Mouse (Mus musculus) WW6 (cell line): ENCODE measurements around the gene Rfxank.

Experiments used
- DNase-seq: peaks from one replicate; pipeline ENCODE4 v3.0.0-alpha.2; 2013; ENCODE audit warnings: low read depth, low spot score

Rfxank gene

DNA sequence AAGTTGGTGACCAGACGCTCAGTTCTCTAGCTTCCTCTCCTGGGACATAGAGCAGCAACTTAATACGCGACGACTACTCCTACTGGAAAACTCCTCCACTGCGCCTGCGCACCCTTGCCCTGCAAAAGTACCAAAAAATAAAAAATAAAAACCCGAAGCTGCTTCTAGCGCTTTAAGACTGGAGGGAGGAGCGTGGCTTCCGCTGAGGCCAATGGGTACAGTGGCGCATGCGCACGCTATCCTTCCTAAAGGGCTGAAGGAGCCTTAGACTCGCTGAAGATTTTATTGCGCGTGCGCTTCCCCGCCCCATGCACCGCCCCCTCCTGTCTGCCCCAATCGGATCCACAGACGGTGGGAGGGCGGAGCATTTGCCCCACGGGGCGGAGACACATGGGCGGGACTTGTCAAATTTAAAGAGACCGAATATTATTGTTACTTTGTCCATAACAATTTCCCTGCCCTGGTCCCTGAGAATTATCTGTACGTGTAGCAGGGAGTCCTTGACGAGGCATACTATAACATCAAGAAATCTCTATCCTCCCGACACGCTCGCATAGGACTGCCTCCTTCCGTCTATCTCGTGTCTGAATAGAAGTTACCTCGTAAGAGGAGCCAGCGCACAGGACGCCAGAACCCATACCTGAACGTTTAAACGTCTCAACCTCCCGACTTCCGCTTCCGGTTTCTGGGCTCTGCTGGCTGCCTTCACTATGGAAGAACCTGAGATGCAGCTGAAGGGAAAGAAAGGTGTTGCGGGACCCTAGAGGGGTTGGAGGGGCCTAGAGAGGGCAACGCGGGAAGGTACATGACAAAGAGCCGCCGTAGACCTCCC is at the start of gene Rfxank, which contains the start of the genes Borcs8 and Mef2b:
Gene Rfxank (minus strand): TSS at position 129 of the 832 bp plus-strand sequence.
Gene Borcs8 (plus strand): TSS at position 474 of the 832 bp plus-strand sequence.
Gene Mef2b (plus strand): TSS at position 686 of the 832 bp plus-strand sequence.
- peak; percentile 97 for DNase-seq

GRCm38 (mm10) chr8:70188707-70189106 is 49.8 kb upstream of the Rfxank start:
- DNase-seq: no peak

- DNase-seq: no peak
These were observed 44.2 kb upstream of the Rfxank start for GRCm38 (mm10) chr8:70183194-70183593.

DNA sequence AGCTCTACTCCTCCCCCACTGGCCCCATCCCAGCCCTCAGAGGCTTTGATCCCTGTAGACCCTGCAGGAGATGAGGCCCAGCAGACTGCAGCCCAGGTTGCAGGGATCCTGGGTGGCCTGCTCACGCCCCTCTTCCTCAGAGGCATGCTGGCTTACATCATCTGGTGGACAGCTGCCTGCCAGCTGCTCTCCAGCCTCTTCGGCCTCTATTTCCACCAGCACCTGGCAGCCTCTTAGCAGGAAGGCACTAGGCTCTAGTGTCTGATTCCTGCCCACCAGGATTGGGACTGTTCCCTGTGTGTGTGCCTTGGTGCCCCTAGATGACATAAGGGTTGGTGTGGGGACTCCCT is 42.9 kb upstream of the Rfxank start:
- no peak for DNase-seq

GRCm38 (mm10) chr8:70181212-70181902 is 42.4 kb upstream of the Rfxank start:
- DNase-seq: no peak

DNA sequence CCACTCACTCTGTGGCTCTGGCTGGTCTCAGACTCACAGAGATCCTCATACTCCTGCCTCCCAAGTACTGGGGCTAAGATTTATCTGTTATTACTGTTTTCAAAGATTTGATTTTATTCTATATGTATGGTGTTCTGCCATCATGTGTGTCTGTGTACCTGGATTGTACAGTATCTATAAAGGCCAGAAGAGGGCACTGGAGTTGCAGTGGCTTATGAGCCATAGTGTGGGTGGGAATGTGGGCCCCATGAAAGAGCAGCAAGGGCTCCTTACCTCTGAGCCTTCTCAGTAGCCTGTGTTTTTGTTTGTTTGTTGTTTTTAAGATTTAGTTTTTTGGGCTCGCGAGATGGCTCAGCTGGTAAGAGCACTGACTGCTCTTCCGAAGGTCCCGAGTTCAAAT is 40.1 kb upstream of the Rfxank start:
- DNase-seq: no peak

DNA sequence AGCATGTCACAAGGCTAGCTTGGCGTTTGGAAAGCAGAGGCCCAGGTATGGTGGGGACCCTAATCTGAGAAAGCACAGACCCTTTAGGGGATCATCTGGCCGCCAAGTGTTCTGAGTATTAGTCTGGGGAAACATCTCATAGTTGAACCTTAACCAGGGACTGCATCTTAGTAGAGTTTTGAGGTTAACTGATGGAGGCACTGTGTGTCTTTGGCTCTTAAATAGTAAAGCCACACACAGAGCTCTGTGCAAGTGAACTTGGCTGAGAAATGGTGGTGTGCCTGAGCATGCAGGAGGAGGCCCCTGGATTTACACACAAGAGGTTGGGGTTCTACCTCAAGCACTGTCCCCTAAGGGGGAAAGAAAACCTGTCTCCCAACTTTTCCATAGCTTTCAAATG is 39.3 kb upstream of the Rfxank start:
- no peak for DNase-seq

- DNase-seq: no peak
These were observed 35.1 kb upstream of the Rfxank start for GRCm38 (mm10) chr8:70174079-70174478.

- no peak for DNase-seq
These were observed 34.4 kb upstream of the Rfxank start for GRCm38 (mm10) chr8:70173320-70173719.

DNA sequence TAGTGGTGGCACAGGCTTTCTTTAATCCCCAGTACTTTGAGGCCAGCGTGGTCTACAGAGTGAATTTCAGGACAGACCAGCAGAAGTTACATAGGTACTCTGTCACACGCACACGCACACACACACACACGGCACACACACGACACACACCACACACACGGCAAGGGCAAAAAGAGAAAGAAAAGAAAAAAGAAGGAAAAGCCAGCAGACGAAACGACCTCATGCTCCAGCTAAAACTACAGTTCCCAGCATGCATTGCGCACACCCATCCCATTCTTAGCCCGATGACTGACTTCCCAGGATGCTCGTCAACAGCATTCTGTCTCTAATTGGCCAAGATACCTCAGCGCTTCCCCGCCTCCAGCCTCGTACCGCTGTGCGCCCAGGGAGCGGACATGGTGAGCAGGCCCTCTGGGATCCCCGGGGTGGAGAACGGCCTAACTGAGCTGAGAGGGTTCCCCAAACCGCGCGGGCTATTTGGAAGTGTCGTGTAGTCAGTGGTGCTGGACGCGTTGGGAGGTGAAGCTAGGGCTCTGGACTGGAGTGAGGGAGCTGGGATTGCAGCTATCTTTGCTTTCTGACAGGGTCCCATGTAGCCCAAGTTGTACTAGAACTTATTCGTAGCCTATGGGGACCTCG is 33.2 kb upstream of the Rfxank start, which contains the start of gene Tmem161a:
Gene Tmem161a (plus strand): TSS at position 314 of the 639 bp plus-strand sequence.
- DNase-seq: peak; percentile 90

- DNase-seq: no peak
These were observed 32.3 kb upstream of the Rfxank start for GRCm38 (mm10) chr8:70171240-70171639.

- no peak for DNase-seq
These were observed 31.8 kb upstream of the Rfxank start for GRCm38 (mm10) chr8:70170748-70171147.

DNA sequence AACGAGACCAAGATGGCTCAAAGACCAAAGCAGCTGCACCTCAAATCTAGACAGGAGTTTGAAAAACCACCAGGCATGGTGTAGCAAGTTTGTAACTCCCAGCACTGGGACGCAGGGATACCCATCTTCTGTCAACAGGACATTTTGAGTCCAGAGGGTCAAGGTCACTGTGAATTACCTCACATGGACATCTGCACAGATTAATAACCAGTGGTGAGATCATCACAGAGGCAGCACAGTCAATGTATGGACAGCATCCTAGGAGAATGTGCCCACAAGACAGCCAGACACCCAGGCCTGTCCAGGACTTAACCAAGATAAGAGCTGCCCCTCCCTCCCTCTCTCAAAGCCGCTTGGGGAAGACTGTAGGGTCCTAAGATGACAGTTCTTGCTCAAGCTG is 31.2 kb upstream of the Rfxank start:
- no peak for DNase-seq

GRCm38 (mm10) chr8:70166504-70167110 is 27.7 kb upstream of the Rfxank start:
- DNase-seq: peak; percentile 70

- no peak for DNase-seq
These were observed 24.4 kb upstream of the Rfxank start for GRCm38 (mm10) chr8:70163316-70163715.

DNA sequence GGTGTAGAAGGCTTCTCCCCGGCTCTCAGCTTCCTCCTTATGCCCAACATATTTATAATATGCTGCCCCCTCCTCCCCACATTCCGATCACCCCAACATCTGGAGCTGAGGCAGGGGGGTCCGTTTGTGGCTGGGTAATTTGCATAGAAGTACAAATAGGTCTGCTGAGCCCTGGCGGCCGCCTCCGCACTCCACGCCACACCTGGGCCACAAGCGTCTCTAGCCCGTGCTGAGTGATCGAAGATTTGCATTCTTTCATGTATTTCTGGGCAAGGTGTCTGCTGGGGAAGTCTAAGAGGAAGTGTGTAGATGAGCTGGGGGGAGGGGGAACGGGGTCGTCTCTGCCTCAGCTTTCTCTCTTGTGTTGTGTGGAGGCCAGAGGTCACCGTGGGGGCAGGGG is 21.1 kb upstream of the Rfxank start:
- DNase-seq: no peak

- no peak for DNase-seq
These were observed 20.3 kb upstream of the Rfxank start for GRCm38 (mm10) chr8:70159211-70159610.

DNA sequence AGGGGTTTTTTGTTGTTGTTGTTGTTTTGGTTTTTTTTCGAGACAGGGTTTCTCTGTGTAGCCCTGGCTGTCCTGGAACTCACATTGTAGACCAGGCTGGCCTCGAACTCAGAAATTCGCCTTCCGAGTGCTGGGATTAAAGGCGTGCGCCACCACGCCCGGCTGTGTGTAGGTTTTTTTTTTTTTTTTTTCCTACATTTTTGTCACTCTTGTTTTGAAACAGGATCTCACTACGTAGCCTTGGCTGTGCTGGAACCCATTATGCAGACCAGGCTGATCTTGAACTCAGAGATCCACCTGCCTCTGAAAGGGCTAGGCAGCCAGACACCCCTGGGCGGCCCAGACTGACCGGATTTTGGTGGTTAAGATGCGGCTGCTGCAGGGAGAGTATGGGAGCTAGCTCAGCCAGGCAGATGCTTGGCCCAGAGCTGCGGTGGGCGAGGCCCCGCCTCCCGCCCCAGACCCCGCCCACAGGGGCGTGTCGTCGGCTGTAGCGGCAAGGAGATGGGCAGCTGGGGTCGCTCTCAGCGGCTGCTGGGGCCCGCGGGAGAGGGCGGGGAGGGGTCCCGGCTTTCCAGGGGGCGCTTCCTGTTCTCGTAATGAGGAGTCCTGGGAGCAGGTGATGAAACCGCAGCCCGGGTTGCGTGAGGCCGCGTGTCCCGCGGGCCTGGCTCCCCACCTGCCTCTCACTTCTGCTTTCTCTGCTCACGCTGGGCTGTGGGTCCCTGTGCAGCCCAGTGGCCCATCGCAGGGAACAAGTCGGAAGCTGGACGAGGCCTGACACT is 19.3 kb upstream of the Rfxank start:
- DNase-seq: peak; percentile 79

GRCm38 (mm10) chr8:70157240-70157800 is 18.4 kb upstream of the Rfxank start:
- no peak for DNase-seq

DNA sequence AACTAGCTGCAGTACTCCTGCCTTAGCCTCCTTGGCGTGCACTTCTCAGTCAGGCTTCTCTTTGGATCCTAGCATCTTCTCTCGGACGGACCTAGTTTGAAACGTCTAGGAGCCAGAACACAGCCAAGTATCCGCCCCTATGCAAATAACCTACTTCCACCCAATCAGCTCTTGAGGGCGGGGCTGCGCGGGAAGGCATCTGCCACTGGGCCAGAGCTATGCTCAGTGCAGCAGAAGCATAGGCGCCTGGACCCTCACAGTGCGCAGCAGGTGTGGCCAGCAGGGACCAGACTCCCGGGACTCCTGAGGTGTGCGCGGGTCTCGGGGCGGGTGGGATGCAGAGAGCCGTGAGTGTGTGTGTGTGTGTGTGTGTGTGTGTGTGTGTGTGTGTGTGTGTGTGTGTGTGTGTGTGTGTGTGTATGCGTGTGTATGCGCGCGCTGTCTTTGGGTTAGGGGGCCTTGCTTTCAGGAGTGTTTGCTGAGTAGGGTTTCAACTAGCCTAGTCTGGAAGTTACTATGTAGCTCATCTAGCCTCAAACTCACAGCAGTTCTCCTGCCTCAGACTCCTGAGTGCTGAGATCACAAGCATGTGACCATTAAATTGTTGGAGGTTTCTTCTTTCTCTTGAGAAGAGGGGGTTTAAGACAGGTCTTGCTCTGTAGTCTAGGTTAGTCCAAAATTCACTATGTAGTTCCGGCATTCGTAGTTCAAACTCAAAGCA is 13.7 kb upstream of the Rfxank start:
- peak; percentile 75 for DNase-seq
